Mouse (Mus musculus): ENCODE measurements around the gene Tmem28.

The Tmem28 gene

GRCm38 (mm10) chrX:99820790-99821395 is at the start of gene Tmem28:
Tmem28 (plus strand) TSS chrX:99821021.
- DNase-seq (ENCODE audit: low spot score), result no peak

GRCm38 (mm10) chrX:99780308-99780707 is 40.5 kb upstream of the Tmem28 start:
- no peak for DNase-seq (ENCODE audit: low spot score)

- DNase-seq (ENCODE audit: low spot score), result no peak
These were observed 12.4 kb upstream of the Tmem28 start for GRCm38 (mm10) chrX:99808375-99808774.

DNA sequence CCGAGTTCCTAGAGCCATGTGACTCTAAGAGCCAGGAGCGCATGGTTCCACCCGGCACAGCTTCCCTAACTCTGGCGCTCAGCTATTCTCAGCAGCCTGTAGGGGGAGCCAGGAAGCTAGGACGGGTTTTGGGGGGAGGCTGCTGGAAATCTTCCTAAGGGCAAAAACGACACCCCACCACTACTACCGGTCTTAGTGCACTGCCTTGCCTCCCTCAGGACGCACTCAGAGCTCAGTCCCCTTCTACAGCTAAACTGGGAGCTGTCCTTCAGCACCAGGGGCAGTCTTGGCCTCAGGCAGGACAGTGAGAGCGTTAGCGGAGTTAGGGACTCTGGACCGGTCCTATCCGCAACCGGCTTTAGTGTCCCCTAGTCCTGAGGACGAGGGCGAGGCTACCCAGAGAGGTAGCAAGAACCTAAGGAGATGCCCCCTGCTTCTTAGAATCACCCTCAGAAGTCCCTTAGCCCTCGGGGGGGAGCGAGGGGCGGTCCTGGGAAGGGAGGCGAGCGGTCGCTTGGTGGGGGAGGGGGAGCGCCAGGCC is 1.4 kb upstream of the Tmem28 start:
- peak; percentile 51 for DNase-seq (ENCODE audit: low spot score)

DNA sequence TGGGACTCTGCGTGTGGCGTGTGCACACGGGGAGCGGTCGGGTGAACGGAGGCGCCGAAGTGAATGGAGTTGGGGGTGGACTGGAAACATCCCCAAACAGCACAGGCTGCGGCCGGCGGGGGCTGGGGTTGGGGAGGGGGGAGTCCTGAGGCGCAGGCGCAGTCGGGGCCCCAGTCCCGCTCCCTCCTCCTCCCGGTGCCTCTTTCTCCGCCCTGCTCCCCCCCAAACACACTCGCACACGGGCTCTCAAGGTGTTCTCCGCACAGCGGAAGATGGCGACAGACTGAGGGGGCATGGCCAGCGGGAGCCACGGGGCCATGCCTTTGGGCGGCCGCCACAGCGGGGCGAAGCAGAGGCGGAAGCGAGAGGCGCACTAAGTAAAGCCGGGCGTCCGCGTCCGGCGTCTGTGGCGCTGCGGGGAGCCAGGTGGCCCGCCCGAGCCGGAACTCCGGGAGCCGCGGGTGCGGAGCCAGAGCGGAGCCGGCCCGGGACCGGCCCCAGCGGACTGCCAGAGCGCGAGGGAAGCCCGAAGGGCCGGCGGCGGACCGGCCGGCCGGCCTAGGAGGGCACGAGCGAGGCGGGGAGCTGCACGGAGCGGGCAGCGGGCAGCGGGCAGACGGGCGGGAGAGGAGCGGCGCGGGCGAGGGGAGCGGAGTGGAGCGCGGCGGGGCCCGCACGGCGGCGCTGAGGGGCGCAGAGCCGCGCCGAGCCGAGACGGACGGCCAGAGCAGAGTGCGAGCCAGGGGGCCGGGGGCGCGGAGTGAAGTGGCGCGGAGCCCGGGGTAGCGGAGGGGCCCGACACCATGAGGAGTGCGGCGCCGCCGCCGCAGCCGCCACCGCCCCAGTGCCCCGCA is 658 bp upstream of the Tmem28 start:
- DNase-seq (ENCODE audit: low spot score), result peak; percentile 17

GRCm38 (mm10) chrX:99842090-99842489 is 21.3 kb downstream of the Tmem28 start:
- DNase-seq (ENCODE audit: low spot score), result no peak

DNA sequence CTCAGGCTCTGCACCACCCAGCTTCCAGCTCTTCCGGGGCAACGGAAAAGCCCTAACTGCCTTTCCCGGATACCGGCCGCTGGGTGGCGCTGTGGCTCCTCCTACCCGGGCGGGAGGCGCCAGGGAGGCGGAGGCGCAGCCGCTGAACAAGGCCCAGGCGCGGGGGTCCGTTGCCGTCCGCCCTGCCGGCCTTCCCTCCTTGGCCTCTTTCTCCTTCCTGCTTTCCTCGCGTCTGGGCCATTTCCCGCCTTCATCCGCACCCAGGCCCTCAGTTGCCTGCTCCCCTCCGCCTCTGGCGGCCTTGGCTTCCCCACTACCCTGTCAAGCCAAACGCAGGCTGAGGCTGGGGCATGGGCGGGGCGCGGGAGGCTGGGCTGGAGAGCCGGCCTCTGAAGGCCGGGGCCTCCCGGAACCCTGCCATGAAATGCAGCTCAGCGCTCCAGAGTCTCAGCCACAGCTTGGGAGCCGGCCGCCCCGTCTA is 32.5 kb downstream of the Tmem28 start:
- peak; percentile 78 for DNase-seq (ENCODE audit: low spot score)

GRCm38 (mm10) chrX:99853834-99854233 is 33.0 kb downstream of the Tmem28 start:
- DNase-seq (ENCODE audit: low spot score), result no peak

DNA sequence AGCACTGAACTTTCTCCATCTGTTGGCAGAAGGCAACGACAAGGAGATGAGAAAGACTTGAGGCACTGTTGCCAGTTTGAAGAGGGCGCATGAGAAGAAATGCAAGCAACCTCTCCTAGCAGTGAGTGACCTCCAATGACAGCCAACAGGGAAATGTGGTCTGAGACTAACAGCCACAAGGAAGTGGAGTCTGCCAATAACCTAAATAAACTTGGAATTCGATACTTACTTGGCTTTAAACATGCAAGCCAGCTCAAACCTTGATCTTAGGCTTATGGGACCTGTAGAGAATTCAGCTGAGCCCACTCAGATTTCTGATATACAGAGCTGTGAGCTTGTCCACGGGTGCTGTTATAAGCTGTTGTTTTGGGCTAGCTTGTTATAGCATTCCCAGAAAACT is 51.4 kb downstream of the Tmem28 start:
- no peak for DNase-seq (ENCODE audit: low spot score)

- no peak for DNase-seq (ENCODE audit: low spot score)
These were observed 51.9 kb downstream of the Tmem28 start for GRCm38 (mm10) chrX:99872632-99873201.

- DNase-seq (ENCODE audit: low spot score), result no peak
These were observed 52.6 kb downstream of the Tmem28 start for GRCm38 (mm10) chrX:99873259-99873919.

DNA sequence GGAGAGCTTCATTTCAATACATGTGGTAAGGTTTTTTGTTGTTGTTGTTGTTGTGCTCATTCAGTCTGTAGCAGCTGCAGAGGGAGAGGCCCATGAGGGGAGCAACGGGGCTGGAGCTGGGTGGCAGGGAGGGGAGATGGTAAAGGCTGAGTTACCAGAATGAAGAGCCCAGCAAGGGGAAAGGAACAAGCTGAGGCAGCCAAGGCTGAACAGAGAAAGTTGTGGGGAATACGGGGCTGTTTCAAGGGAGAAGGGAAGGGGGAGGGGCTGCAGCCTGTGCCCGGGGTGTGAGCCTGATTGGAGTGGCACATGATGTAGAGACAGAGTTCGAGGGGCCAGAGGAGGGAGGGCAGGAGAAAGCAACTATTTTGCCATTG is 53.1 kb downstream of the Tmem28 start:
- DNase-seq (ENCODE audit: low spot score), result no peak

GRCm38 (mm10) chrX:99876781-99877180 is 56.0 kb downstream of the Tmem28 start:
- no peak for DNase-seq (ENCODE audit: low spot score)

GRCm38 (mm10) chrX:99883396-99883795 is 62.6 kb downstream of the Tmem28 start:
- no peak for DNase-seq (ENCODE audit: low spot score)

All from ovary, postnatal 36 days (tissue).